Mouse (Mus musculus) CH12.LX (cell line): ENCODE results near the gene Hes2. TPM values are rescaled to one million over a fixed set of nuclear protein-coding genes. Genes with fewer than 3 reads are reported as not detected.

Experiments used
- DNase-seq: peaks from one replicate; pipeline ENCODE4 v3.0.0-alpha.2; 2013; ENCODE audit errors: extremely low read depth
- H3K27ac ChIP-seq: 2 replicates; pipeline ENCODE4 v1.5.1; 2012; ENCODE audit warnings: low read depth, mild to moderate bottlenecking, control low read depth, moderate library complexity; ENCODE audit not compliant: insufficient read depth
- H3K27me3 ChIP-seq: replicated peaks from 2 replicates; pipeline ENCODE3; 2012; ENCODE audit warnings: inconsistent platforms
- H3K36me3 ChIP-seq, 2 experiments: replicated peaks in 1 of 2; 2 replicates each; pipeline versions ENCODE3 to v1.6.1; 2012; ENCODE audit warnings: inconsistent platforms in 1 of 2, low read length in 1 of 2, mild to moderate bottlenecking in 1 of 2, mixed read lengths in 1 of 2, moderate library complexity in 1 of 2; ENCODE audit not compliant: control insufficient read depth in 1 of 2, insufficient read depth in 1 of 2
- H3K4me1 ChIP-seq, 2 experiments: 2 replicates each; pipeline ENCODE4 v1.6.1; 2012; ENCODE audit warnings: inconsistent platforms in 1 of 2, moderate library complexity in 1 of 2; ENCODE audit not compliant: insufficient read depth in 2 of 2, control insufficient read depth in 1 of 2
- H3K4me2 ChIP-seq: 2 replicates; pipeline ENCODE4 v1.6.1; 2012; ENCODE audit warnings: low read depth, mild to moderate bottlenecking, control low read depth; ENCODE audit not compliant: poor library complexity, insufficient read depth, severe bottlenecking
- H3K4me3 ChIP-seq, 3 experiments: fragments of 150-350 bp in 1 of 3; sonication (generic) in 1 of 3; replicated peaks in 1 of 3; 2 replicates each; pipeline versions ENCODE3 to v1.5.1; 2011 to 2012; ENCODE audit warnings: low read depth in 2 of 3, low read length in 2 of 3, mild to moderate bottlenecking in 2 of 3, moderate library complexity in 2 of 3, control low read depth in 1 of 3, improper control_type of control experiment in 1 of 3, inconsistent platforms in 1 of 3, mixed read lengths in 1 of 3; ENCODE audit not compliant: poor library complexity in 1 of 3
- H3K79me2 ChIP-seq: replicated peaks from 2 replicates; pipeline ENCODE4 v1.6.1; 2012; ENCODE audit warnings: mild to moderate bottlenecking, moderate library complexity; ENCODE audit not compliant: control insufficient read depth, poor library complexity, insufficient read depth, severe bottlenecking; ENCODE audit errors: extremely low read depth
- H3K9ac ChIP-seq: 2 replicates; pipeline ENCODE4 v1.6.1; 2012; ENCODE audit warnings: low read depth, mild to moderate bottlenecking, control low read depth, moderate library complexity; ENCODE audit not compliant: insufficient read depth
- H3K9me3 ChIP-seq: replicated peaks from 2 replicates; pipeline ENCODE3; 2012; ENCODE audit warnings: low read length, inconsistent platforms, mixed read lengths
- CHD1 ChIP-seq: IDR thresholded peaks from 2 replicates; pipeline ENCODE4 v1.6.1; 2012; ENCODE audit warnings: low read depth, low read length, improper control_type of control experiment, inconsistent platforms
- CHD2 ChIP-seq: IDR thresholded peaks from 2 replicates; pipeline ENCODE4 v1.6.1; 2011; ENCODE audit warnings: low read length, improper control_type of control experiment
- ELF1 ChIP-seq: IDR thresholded peaks from 2 replicates; pipeline ENCODE4 v1.6.1; 2014; ENCODE audit warnings: low read depth, mild to moderate bottlenecking, inconsistent platforms, low read length, improper control_type of control experiment
- ETS1 ChIP-seq: conservative IDR thresholded peaks from 2 replicates; pipeline ENCODE4 v1.6.1; 2012; ENCODE audit warnings: low read depth, mild to moderate bottlenecking, inconsistent platforms, low read length, improper control_type of control experiment, moderate library complexity
- GABPA ChIP-seq: IDR thresholded peaks from 2 replicates; pipeline ENCODE4 v1.6.1; 2012; ENCODE audit warnings: low read depth, low read length, improper control_type of control experiment, inconsistent platforms; ENCODE audit not compliant: insufficient replicate concordance
- HCFC1 ChIP-seq: IDR thresholded peaks from 2 replicates; pipeline ENCODE4 v1.6.1; 2012; ENCODE audit warnings: low read depth, mild to moderate bottlenecking, inconsistent platforms, low read length, improper control_type of control experiment
- IRF4 ChIP-seq: IDR thresholded peaks from 2 replicates; pipeline ENCODE4 v1.6.1; 2014; ENCODE audit warnings: low read depth, mild to moderate bottlenecking, inconsistent platforms, low read length, improper control_type of control experiment
- KAT2A ChIP-seq: IDR thresholded peaks from 2 replicates; pipeline ENCODE4 v1.6.1; 2012; ENCODE audit warnings: low read length, improper control_type of control experiment, inconsistent platforms; ENCODE audit not compliant: insufficient replicate concordance
- MAFK ChIP-seq: IDR thresholded peaks from 2 replicates; pipeline ENCODE4 v1.6.1; 2011; ENCODE audit warnings: low read length, improper control_type of control experiment; ENCODE audit not compliant: insufficient replicate concordance
- MAX ChIP-seq: IDR thresholded peaks from 2 replicates; pipeline ENCODE4 v1.6.1; 2011; ENCODE audit warnings: low read length, improper control_type of control experiment
- MAZ ChIP-seq: IDR thresholded peaks from 2 replicates; pipeline ENCODE4 v1.6.1; 2012; ENCODE audit warnings: low read depth, mild to moderate bottlenecking, inconsistent platforms, low read length, improper control_type of control experiment, moderate library complexity
- MXI1 ChIP-seq: IDR thresholded peaks from 2 replicates; pipeline ENCODE4 v1.6.1; 2011; ENCODE audit warnings: mild to moderate bottlenecking, low read depth, low read length, improper control_type of control experiment
- MYC ChIP-seq: IDR thresholded peaks from 2 replicates; pipeline ENCODE4 v1.6.1; 2011; ENCODE audit warnings: low read depth, mild to moderate bottlenecking, improper control_type of control experiment, low read length
- NELFE ChIP-seq: IDR thresholded peaks from 2 replicates; pipeline ENCODE4 v1.6.1; 2011; ENCODE audit warnings: low read depth, low read length, improper control_type of control experiment
- POLR2A ChIP-seq: IDR thresholded peaks from 2 replicates; pipeline ENCODE4 v1.6.1; 2011; ENCODE audit warnings: low read depth, mild to moderate bottlenecking, improper control_type of control experiment, low read length
- POLR2AphosphoS2 ChIP-seq: IDR thresholded peaks from 2 replicates; pipeline ENCODE4 v1.6.1; 2011; ENCODE audit warnings: low read depth, low read length, improper control_type of control experiment
- RAD21 ChIP-seq: IDR thresholded peaks from 2 replicates; pipeline ENCODE4 v1.6.1; 2011; ENCODE audit warnings: low read depth, mild to moderate bottlenecking, low read length, improper control_type of control experiment, moderate library complexity
- RCOR1 ChIP-seq: conservative IDR thresholded peaks from 2 replicates; pipeline ENCODE4 v1.6.1; 2012; ENCODE audit warnings: low read depth, mild to moderate bottlenecking, inconsistent platforms, low read length, improper control_type of control experiment
- TBP ChIP-seq: conservative IDR thresholded peaks from 2 replicates; pipeline ENCODE4 v1.6.1; 2011; ENCODE audit warnings: low read depth, low read length, improper control_type of control experiment
- TCF12 ChIP-seq: IDR thresholded peaks from 2 replicates; pipeline ENCODE4 v1.6.1; 2014; ENCODE audit warnings: low read depth, mild to moderate bottlenecking, inconsistent platforms, low read length, improper control_type of control experiment
- USF1 ChIP-seq: IDR thresholded peaks from 2 replicates; pipeline ENCODE4 v1.6.1; 2014; ENCODE audit warnings: low read depth, mild to moderate bottlenecking, inconsistent platforms, low read length, improper control_type of control experiment
- USF2 ChIP-seq: conservative IDR thresholded peaks from 2 replicates; pipeline ENCODE4 v1.6.1; 2011; ENCODE audit warnings: low read depth, low read length, improper control_type of control experiment
- ZC3H11A ChIP-seq: IDR thresholded peaks from 2 replicates; pipeline ENCODE4 v1.6.1; 2012; ENCODE audit warnings: low read depth, mild to moderate bottlenecking, inconsistent platforms, low read length, improper control_type of control experiment
- ZKSCAN1 ChIP-seq: IDR thresholded peaks from 2 replicates; pipeline ENCODE4 v1.6.1; 2012; ENCODE audit warnings: low read depth, inconsistent platforms, low read length, improper control_type of control experiment, borderline replicate concordance
- ZMIZ1 ChIP-seq: IDR thresholded peaks from 2 replicates; pipeline ENCODE4 v1.6.1; 2012; ENCODE audit warnings: low read depth, mild to moderate bottlenecking, inconsistent platforms, low read length, improper control_type of control experiment
- ZNF384 ChIP-seq: IDR thresholded peaks from 2 replicates; pipeline ENCODE4 v1.6.1; 2012; ENCODE audit warnings: low read depth, low read length, improper control_type of control experiment, inconsistent platforms
- dilution Hi-C: fragments of 300-500 bp; cut with MboI; formaldehyde crosslinking; loops from 2 replicates; pipeline ENCODE4 v1.14.3; 2020; ENCODE audit warnings: low sequenced_read_pairs; ENCODE audit not compliant: extremely low pct_unique_long_range_greater_than_20kb, extremely low pct_ligation_motif_present
- in situ Hi-C: fragments of 300-500 bp; cut with MboI; formaldehyde crosslinking; loops from 3 replicates; pipeline ENCODE4 v1.14.3; 2019; ENCODE audit warnings: low sequenced_read_pairs, low pct_ligation_motif_present, low pct_unique_long_range_greater_than_20kb, mixed read lengths
- polyA plus RNA-seq: library from polyadenylated mRNA; unstranded; fragments of >175 nt; gene quantifications from 2 replicates; pipeline ENCODE4 v1.2.1, GENCODE M21; 2012; ENCODE audit warnings: low read depth; ENCODE audit not compliant: insufficient read length
- total RNA-seq, 2 experiments: library from RNA; depleted of rRNA; stranded (reverse); fragments of 300-350 nt in 1 of 2; fragments of >200 nt in 1 of 2; gene quantifications; 2 replicates each; pipeline ENCODE4 v1.2.3; 2012 to 2014

Gene Hes2
- total and polyA plus RNA-seq, 3 experiments: not detected

- H3K4me1 ChIP-seq: peaks cover 32 to 75% of the 10 kb centered on the region in 2 experiments
- peaks cover 4% of the 10 kb centered on the region for H3K9me3 ChIP-seq
- H3K27ac ChIP-seq: no peak overlapping the region
- no peak for DNase-seq
- in situ Hi-C loops (no loop called here), dilution Hi-C loops (no loop called here)
- no peak overlapping the region for H3K9ac ChIP-seq
- TF ChIP-seq ZKSCAN1 (no peak), KAT2A (no peak), MYC (no peak), TCF12 (no peak), IRF4 (no peak), RCOR1 (no peak), CHD2 (no peak), GABPA (no peak), NELFE (no peak), MAX (no peak), USF2 (no peak), USF1 (no peak), POLR2AphosphoS2 (no peak)
- H3K79me2 ChIP-seq: no peaks in the 10 kb centered on the region
- no peak overlapping the region for H3K4me2 ChIP-seq
- H3K27me3 ChIP-seq: no peaks in the 10 kb centered on the region
- H3K4me3 ChIP-seq: no peak overlapping the region
- H3K36me3 ChIP-seq: peaks cover 0 to 23% of the 10 kb centered on the region in 2 experiments
Measured at GRCm38 (mm10) chr4:152187142-152187541, 28.5 kb downstream of the Hes2 start.

- TF ChIP-seq ZC3H11A (no peak), CHD2 (no peak), ETS1 (no peak), MAFK (no peak), MAZ (no peak), ZNF384 (no peak), ELF1 (no peak), RCOR1 (no peak), POLR2A (no peak), MXI1 (no peak), ZMIZ1 (no peak), RAD21 (no peak), MYC (no peak), ZKSCAN1 (no peak), TCF12 (no peak), TBP (no peak), CHD1 (no peak), HCFC1 (no peak)
Measured at GRCm38 (mm10) chr4:152188651-152189050, 30.0 kb downstream of the Hes2 start.

More at GRCm38 (mm10) chr4:152188651-152189050, 30.0 kb downstream of the Hes2 start:
- H3K4me1 ChIP-seq: peaks cover 32 to 80% of the 10 kb centered on the region in 2 experiments
- no peak for DNase-seq
- H3K9me3 ChIP-seq: peaks cover 4% of the 10 kb centered on the region
- H3K79me2 ChIP-seq: no peaks in the 10 kb centered on the region
- no peaks in the 10 kb centered on the region for H3K27me3 ChIP-seq
- no peak overlapping the region for H3K9ac ChIP-seq
- dilution Hi-C loops: no loop called here
- no peak overlapping the region for H3K4me3 ChIP-seq
- no peak overlapping the region for H3K4me2 ChIP-seq
- no peak overlapping the region for H3K27ac ChIP-seq
- in situ Hi-C loops: no loop called here
- peaks cover 0 to 16% of the 10 kb centered on the region in 2 experiments for H3K36me3 ChIP-seq
